Mouse (Mus musculus) ovary, postnatal 14 days (tissue): ENCODE data around the gene Cdc5l.
A peak's percentile ranks its signal among the peaks of the same experiment; 100 is the strongest.
"Not testable (repeated sequence)": the region's sequence is repeated elsewhere in the genome, so short reads cannot be mapped to it uniquely, and the experiment has no call there.

ENCODE experiments used
- DNase-seq: peaks from one replicate; pipeline ENCODE4 v3.0.0; 2022; ENCODE audit warnings: low spot score

Gene Cdc5l

DNA sequence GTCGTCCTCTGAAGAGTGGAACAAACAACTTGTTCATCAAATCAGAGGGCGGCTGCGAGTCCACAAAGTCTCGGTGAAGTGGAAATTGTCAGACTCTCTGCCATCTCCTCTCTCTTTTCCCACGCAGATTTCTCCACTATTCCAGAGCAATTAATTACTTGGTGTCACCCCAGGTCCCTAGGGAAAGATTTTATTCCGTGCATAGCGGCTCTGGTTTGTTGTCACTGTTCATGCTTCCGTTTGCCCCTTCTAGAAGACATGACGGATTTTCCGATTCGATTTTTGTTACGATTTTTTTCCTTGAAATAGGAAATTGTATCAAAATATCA lies 689 bp upstream of the Cdc5l start:
- DNase-seq: no peak

DNA sequence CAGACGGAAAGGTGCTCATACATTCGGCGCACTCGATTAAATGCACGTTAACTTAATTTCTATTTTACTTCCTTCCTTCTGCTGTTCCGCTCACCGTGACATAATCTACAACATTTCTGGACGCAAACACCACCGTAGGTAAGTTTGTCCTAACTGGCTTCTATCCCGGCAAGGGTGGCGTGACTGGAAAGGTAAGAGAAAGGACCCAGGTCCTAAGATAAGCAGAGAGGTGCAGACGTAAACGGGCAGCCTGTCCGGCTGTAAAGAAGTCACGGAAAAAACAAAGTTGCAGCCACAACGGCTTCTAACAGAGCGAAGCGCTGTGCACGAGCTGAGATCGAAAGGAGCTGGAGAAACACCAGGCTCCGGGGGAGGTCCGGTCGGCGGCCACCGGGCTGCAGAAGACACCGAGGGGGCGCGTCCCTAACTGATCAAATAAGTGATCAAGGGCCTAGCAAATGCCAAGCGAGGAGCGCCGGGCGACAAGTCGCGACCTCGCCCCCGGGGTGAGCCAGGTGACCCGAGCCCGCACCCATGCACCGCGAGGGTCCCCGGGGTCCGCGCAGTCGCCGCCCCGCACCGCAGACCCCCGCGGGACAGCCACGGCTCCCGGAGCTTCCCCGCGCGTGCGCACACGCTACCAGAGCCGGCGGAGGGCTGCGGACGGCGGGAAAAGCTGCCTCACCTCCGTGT lies 685 bp downstream of the Cdc5l start:
- DNase-seq: peak; percentile 29

GRCm38 (mm10) chr17:45432007-45432406 lies 1.5 kb downstream of the Cdc5l start:
- DNase-seq: no peak

DNA sequence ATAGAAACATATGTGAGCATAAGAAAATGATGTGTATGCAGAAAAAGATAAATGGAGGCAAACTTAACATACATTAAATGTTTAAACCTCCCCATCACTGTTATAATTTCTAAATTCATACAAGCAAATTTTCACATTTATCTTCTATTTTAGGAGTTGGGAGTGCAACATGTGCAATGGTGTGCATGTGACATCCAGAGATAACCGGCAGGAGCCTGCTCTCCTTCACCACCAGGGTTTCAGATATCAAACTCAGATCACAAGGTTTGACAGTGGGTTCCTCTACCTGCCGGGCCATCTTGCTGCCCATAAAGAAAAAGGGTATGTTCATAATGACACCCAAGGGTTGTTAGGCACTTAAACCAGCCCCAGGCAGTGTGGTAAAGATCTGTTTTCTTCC lies 16.1 kb downstream of the Cdc5l start:
- DNase-seq: no peak

- not testable (repeated sequence) for DNase-seq
These were observed 21.9 kb downstream of the Cdc5l start for GRCm38 (mm10) chr17:45411617-45412016.

DNA sequence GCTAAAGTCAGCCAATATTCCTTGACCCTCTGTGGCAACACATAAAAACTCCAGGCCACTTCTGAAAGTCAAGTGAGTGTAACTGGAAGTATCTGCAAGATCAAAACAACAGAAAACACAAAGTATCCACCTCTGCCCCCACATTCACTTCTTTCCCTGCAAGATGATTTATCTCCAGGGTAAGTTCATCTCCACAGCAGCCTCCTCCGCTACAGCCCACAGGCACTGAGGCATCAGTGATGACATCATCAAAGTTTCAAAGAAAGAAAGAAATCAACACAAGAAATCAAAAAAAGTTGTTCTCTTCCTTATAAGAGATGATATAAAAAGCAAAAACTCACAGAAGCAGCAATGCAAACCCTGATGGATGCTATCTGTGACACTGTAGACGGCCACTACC lies 24.8 kb downstream of the Cdc5l start:
- DNase-seq: no peak

DNA sequence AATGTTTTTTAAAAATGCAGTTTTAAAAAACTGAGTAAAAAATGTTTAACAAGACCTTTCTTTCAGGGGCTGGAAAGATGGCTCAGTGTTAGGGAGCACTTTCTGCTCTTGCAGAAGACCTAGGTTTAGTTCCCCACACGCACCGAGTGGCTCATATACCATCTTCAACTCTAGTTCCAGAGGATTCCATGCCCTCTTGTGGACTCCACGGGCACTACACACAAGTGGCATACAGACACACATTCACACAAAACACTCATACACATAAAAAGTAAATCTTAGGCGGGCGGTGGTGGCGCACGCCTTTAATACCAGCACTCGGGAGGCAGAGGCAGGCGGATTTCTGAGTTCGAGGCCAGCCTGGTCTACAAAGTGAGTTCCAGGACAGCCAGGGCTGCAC lies 27.3 kb downstream of the Cdc5l start:
- no peak for DNase-seq

DNA sequence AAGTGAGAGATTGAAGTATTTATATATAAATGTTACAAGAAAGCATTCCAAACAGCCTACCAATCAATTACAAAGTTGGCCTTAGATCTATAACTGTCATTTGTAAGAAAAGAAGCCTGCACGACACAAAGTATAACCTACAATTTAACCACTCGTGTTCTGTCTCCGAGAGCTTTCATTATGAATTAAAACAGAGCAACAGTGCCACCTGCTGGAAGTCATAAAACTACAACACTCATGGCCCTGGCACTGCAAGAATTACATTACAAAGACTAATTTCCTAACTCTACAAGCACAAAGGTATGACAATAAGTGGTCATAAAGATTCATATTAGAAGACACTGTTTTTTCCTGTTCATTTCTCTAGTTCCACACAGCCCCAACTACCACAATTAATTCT lies 30.3 kb downstream of the Cdc5l start:
- DNase-seq: peak; percentile 47

DNA sequence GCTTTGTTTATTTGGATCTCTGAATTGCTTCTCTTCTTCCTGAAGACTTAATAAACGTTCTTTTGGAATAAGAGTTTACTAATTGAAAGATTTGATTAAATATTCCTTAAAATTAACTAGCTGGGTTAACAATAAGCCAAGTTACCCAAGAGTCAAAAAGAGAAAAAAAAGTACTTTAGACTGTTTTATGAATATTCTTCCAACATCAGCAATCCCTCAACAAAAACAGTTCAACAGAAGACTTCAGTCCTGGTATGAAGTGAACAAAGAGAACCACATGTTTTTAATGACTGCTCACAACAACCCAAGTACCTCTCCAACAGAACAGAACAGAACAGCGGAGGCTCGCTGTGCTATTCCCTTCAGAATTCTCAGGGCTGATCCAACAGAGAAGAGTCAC lies 30.9 kb downstream of the Cdc5l start:
- no peak for DNase-seq

- no peak for DNase-seq
These were observed 31.4 kb downstream of the Cdc5l start for GRCm38 (mm10) chr17:45402126-45402525.

- no peak for DNase-seq
These were observed 32.2 kb downstream of the Cdc5l start for GRCm38 (mm10) chr17:45401126-45401905.

DNA sequence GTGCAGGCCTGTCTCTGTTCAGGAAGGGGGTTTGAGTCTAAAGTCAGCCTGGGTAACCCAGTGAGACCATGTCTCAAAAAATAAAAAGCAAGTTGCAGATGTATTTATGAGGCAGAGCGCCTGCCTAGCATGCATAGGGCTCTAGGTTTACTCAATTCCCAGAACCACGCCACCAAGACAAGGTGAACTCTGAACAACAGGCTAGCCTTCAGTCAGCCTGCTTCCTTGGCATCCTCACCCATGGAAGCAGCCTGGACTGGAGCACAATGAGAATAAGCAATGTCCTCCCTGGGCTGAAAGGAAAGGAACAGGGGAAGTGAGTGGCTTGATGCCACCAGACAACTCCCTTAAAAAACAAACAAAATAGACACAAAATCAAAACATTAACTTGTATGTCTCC lies 35.5 kb downstream of the Cdc5l start:
- DNase-seq: no peak

GRCm38 (mm10) chr17:45397541-45397940 lies 36.0 kb downstream of the Cdc5l start:
- no peak for DNase-seq

DNA sequence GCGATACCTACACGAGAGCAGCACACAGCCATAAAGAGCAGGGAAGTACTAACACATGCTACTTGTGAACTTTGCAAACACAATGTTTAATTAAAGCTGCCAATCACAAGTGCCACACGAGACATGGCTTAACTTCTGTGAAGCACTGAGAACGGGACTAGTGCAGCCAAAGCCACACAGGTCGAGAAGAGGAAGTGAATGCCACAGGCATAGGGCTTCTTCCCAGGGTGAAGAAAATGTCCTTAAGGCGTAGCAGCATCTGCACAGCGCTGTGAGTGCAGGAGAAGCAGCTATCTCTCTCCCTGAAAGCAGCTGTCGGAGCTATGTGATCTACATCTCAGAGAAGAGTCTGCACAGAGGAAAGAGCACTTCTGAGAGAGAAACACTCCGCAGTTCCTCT lies 38.9 kb downstream of the Cdc5l start:
- no peak for DNase-seq

- DNase-seq: no peak
These were observed 39.8 kb downstream of the Cdc5l start for GRCm38 (mm10) chr17:45393765-45394164.

- no peak for DNase-seq
These were observed 43.6 kb downstream of the Cdc5l start for GRCm38 (mm10) chr17:45389896-45390295.

DNA sequence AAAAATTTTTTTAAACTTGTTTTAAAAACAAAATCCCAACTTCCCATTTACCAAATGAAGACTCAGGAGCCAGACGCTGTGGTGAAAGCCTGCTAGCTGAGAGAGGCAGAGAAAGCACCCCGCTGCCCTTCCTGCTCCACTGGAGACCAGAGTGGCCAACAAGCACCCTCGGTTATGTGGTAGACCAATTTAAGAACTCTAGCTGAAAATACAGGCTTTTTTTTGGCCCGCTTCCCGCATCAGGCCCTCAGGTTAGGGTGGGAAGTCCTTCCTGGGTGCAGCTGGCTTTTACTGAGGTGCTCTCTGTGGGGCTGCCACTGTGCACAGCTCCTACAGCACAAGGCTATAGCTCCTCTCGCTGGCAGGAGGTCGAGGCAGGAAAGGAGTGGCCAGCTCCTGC lies 46.6 kb downstream of the Cdc5l start:
- no peak for DNase-seq

GRCm38 (mm10) chr17:45383305-45383704 lies 50.2 kb downstream of the Cdc5l start:
- no peak for DNase-seq

DNA sequence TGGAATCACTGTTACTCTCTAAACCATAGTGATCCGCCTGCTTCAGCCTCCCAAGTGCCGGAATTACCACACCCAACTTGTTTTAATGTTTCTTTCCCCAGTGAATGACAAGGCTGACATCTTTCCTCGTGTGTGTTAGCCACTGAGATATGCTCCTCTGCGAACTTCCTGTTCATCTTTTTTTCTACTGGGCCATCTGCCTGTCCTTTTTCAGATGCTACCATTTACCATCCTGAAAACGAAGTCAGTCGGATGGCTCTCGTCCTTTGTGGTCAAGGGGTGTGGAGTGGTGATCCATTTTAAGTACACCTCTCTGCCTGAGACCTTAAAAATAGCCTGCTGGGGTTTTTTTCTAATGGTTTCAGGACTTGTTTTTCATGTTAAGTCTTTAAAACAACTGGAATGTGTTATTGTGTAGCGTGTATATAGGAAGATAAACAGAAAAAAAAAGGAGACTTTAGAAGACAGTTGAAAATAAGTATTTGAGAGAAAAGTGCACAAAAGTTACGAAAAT lies 54.2 kb downstream of the Cdc5l start:
- no peak for DNase-seq

GRCm38 (mm10) chr17:45377323-45377722 lies 56.2 kb downstream of the Cdc5l start:
- DNase-seq: no peak

DNA sequence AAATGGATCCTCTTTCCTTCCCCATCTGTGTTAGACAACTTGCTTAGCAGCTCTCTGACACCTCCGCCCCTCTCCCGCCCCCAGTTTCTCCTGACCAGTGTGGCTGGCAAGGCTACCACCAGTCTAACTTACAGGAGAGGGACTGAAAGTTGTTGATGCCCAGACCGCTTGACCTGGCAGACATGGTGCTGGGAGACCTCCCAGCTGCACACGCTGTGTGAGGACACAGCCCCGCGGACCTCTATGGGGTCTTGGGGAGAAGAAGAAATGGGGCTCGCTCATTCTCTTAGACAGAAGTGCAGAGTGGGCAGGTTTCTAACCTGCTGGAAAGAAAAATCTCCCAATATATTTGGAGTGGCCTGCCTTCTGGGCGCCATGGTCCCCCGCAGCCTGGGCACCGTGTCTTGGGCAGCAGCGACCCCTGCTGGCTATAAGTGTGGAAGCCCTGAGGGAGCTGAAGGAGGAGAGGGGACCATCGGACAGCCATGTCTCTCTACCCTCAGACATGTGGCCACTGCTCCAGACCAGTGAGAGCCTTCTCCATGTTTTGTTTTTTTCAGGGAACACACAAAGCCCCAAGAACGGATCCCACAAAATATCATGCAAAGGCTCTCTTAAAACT lies 59.4 kb downstream of the Cdc5l start:
- DNase-seq: peak; percentile 83

- DNase-seq: no peak
These were observed 62.5 kb downstream of the Cdc5l start for GRCm38 (mm10) chr17:45371042-45371441.

DNA sequence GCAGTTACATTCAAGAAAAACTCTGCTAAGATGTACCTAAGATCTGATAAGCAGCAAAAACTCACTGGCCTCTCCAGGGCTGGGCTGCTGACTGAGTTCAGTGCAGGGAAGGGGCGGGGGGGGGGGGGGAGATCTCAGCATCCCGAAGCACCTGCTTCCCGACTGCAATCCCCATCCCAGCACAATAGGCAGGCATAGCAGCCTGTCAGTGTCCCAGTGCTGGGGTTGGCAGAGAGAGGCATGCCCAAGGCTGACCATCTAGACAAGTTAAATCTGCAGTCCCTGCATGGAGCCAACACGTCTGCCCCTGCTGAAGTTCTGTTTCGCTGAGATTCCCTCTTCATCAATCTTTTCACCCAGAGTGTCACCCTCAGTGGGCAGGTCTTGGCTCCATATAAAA lies 63.0 kb downstream of the Cdc5l start:
- DNase-seq: no peak
